Mouse (Mus musculus): ENCODE results near the gene Lgals2. TPM values are rescaled to one million over a fixed set of nuclear protein-coding genes. Genes with fewer than 3 reads are reported as not detected.

Gene Lgals2
- polyA plus RNA-seq, 1 experiment from 2014 or later = 39.4 TPM

- H3K9ac ChIP-seq (ENCODE audit: low read length) = no peak overlapping the region
- 0 out of 2 replicates have a peak, but pooled peaks cover 2% of the 10 kb centered on the region for H3K4me1 ChIP-seq (replicated peaks; ENCODE audit: control insufficient read depth, insufficient read depth)
- no peak for ATAC-seq (ENCODE audit: low FRiP score, low TSS enrichment)
- DNase-seq (ENCODE audit: low spot score) = no peak
- H3K9me3 ChIP-seq (ENCODE audit: control insufficient read depth, low read length) = no peaks in the 10 kb centered on the region
- WGBS = 86% methylated on average over 4 of the region's 4 CpGs
- no peak overlapping the region for H3K4me2 ChIP-seq (replicated peaks; ENCODE audit: low read depth)
- H3K27me3 ChIP-seq (ENCODE audit: control insufficient read depth, insufficient read depth, low read length) = no peaks in the 10 kb centered on the region
- no peak overlapping the region for H3K27ac ChIP-seq (replicated peaks)
- no peak overlapping the region for H3K4me3 ChIP-seq (ENCODE audit: low read depth, low read length)
- TF ChIP-seq CTCF (IDR thresholded peaks at IDR 0.05; ENCODE audit: low read depth) (no peak), EP300 (optimal IDR thresholded peaks at IDR 0.05) (no peak)
- no peaks in the 10 kb centered on the region for H3K36me3 ChIP-seq (ENCODE audit: control insufficient read depth, insufficient read depth, low read length)
These were observed 41.7 kb downstream of the Lgals2 start for GRCm38 (mm10) chr15:78813603-78814002.

GRCm38 (mm10) chr15:78810146-78810545 is 45.2 kb downstream of the Lgals2 start:
- no peak for TF ChIP-seq EP300 (optimal IDR thresholded peaks at IDR 0.05)
- TF ChIP-seq CTCF (IDR thresholded peaks at IDR 0.05; ENCODE audit: low read depth) = no peak
- H3K27ac ChIP-seq (replicated peaks) = no peak overlapping the region
- no peak overlapping the region for H3K9ac ChIP-seq (ENCODE audit: low read length)
- H3K9me3 ChIP-seq (ENCODE audit: control insufficient read depth, low read length) = no peaks in the 10 kb centered on the region
- no peak overlapping the region for H3K4me3 ChIP-seq (ENCODE audit: low read depth, low read length)
- H3K36me3 ChIP-seq (ENCODE audit: control insufficient read depth, insufficient read depth, low read length) = no peaks in the 10 kb centered on the region
- no peaks in the 10 kb centered on the region for H3K27me3 ChIP-seq (ENCODE audit: control insufficient read depth, insufficient read depth, low read length)
- DNase-seq (ENCODE audit: low spot score) = no peak
- WGBS = 57% methylated on average over 9 of the region's 9 CpGs
- H3K4me1 ChIP-seq (replicated peaks; ENCODE audit: control insufficient read depth, insufficient read depth) = no peaks in the 10 kb centered on the region
- no peak for ATAC-seq (ENCODE audit: low FRiP score, low TSS enrichment)
- H3K4me2 ChIP-seq (replicated peaks; ENCODE audit: low read depth) = no peak overlapping the region

- Histone ChIP-seq H3K27ac (replicated peaks) (no peak overlapping the region), H3K4me2 (replicated peaks; ENCODE audit: low read depth) (no peak overlapping the region), H3K4me1 (replicated peaks; ENCODE audit: control insufficient read depth, insufficient read depth) (no peaks in the 10 kb centered on the region), H3K9ac (ENCODE audit: low read length) (no peak overlapping the region), H3K4me3 (ENCODE audit: low read depth, low read length) (no peak overlapping the region), H3K9me3 (ENCODE audit: control insufficient read depth, low read length) (no peaks in the 10 kb centered on the region), H3K27me3 (ENCODE audit: control insufficient read depth, insufficient read depth, low read length) (no peaks in the 10 kb centered on the region), H3K36me3 (ENCODE audit: control insufficient read depth, insufficient read depth, low read length) (no peaks in the 10 kb centered on the region)
- TF ChIP-seq CTCF (IDR thresholded peaks at IDR 0.05; ENCODE audit: low read depth) (no peak), EP300 (optimal IDR thresholded peaks at IDR 0.05) (no peak)
- no peak for DNase-seq (ENCODE audit: low spot score)
- no peak for ATAC-seq (ENCODE audit: low FRiP score, low TSS enrichment)
- WGBS = 60% methylated on average over 9 of the region's 9 CpGs
These were observed 45.6 kb downstream of the Lgals2 start for GRCm38 (mm10) chr15:78809739-78810138.

- H3K4me1 ChIP-seq (replicated peaks; ENCODE audit: control insufficient read depth, insufficient read depth) = no peaks in the 10 kb centered on the region
- DNase-seq (ENCODE audit: low spot score) (no peak), ATAC-seq (ENCODE audit: low FRiP score, low TSS enrichment) (no peak)
- H3K9ac ChIP-seq (ENCODE audit: low read length) = no peak overlapping the region
- TF ChIP-seq CTCF (IDR thresholded peaks at IDR 0.05; ENCODE audit: low read depth) = no peak
- TF ChIP-seq EP300 (optimal IDR thresholded peaks at IDR 0.05) = no peak
- WGBS = 87% methylated on average over 2 of the region's 2 CpGs
- no peak overlapping the region for H3K4me2 ChIP-seq (replicated peaks; ENCODE audit: low read depth)
- no peaks in the 10 kb centered on the region for H3K27me3 ChIP-seq (ENCODE audit: control insufficient read depth, insufficient read depth, low read length)
- H3K4me3 ChIP-seq (ENCODE audit: low read depth, low read length) = no peak overlapping the region
- no peaks in the 10 kb centered on the region for H3K9me3 ChIP-seq (ENCODE audit: control insufficient read depth, low read length)
- no peak overlapping the region for H3K27ac ChIP-seq (replicated peaks)
- no peaks in the 10 kb centered on the region for H3K36me3 ChIP-seq (ENCODE audit: control insufficient read depth, insufficient read depth, low read length)
These were observed 46.3 kb downstream of the Lgals2 start for GRCm38 (mm10) chr15:78808980-78809379.

GRCm38 (mm10) chr15:78807141-78807540 is 48.2 kb downstream of the Lgals2 start:
- H3K9ac ChIP-seq (ENCODE audit: low read length) = no peak overlapping the region
- DNase-seq (ENCODE audit: low spot score) = peak; percentile 54
- no peak overlapping the region for H3K4me2 ChIP-seq (replicated peaks; ENCODE audit: low read depth)
- 63% methylated on average over 3 of the region's 3 CpGs for WGBS
- H3K36me3 ChIP-seq (ENCODE audit: control insufficient read depth, insufficient read depth, low read length) = no peaks in the 10 kb centered on the region
- H3K9me3 ChIP-seq (ENCODE audit: control insufficient read depth, low read length) = no peaks in the 10 kb centered on the region
- no peak overlapping the region for H3K27ac ChIP-seq (replicated peaks)
- H3K4me1 ChIP-seq (replicated peaks; ENCODE audit: control insufficient read depth, insufficient read depth) = peaks cover 3% of the 10 kb centered on the region; the same call in 1 of the 2 replicates
- peak; percentile 11 for ATAC-seq (ENCODE audit: low FRiP score, low TSS enrichment)
- no peak overlapping the region for H3K4me3 ChIP-seq (ENCODE audit: low read depth, low read length)
- TF ChIP-seq CTCF (IDR thresholded peaks at IDR 0.05; ENCODE audit: low read depth) = no peak
- TF ChIP-seq EP300 (optimal IDR thresholded peaks at IDR 0.05) = no peak
- no peaks in the 10 kb centered on the region for H3K27me3 ChIP-seq (ENCODE audit: control insufficient read depth, insufficient read depth, low read length)

GRCm38 (mm10) chr15:78806614-78807013 is 48.7 kb downstream of the Lgals2 start:
- 34% methylated on average over 2 of the region's 2 CpGs for WGBS
- DNase-seq (ENCODE audit: low spot score) = peak; percentile 45
- no peaks in the 10 kb centered on the region for H3K27me3 ChIP-seq (ENCODE audit: control insufficient read depth, insufficient read depth, low read length)
- no peaks in the 10 kb centered on the region for H3K36me3 ChIP-seq (ENCODE audit: control insufficient read depth, insufficient read depth, low read length)
- ATAC-seq (ENCODE audit: low FRiP score, low TSS enrichment) = no peak
- TF ChIP-seq CTCF (IDR thresholded peaks at IDR 0.05; ENCODE audit: low read depth) = no peak
- TF ChIP-seq EP300 (optimal IDR thresholded peaks at IDR 0.05) = no peak
- H3K27ac ChIP-seq (replicated peaks) = no peak overlapping the region
- H3K4me2 ChIP-seq (replicated peaks; ENCODE audit: low read depth) = no peak overlapping the region
- H3K9me3 ChIP-seq (ENCODE audit: control insufficient read depth, low read length) = no peaks in the 10 kb centered on the region
- peaks cover 3% of the 10 kb centered on the region; the same call in 1 of the 2 replicates for H3K4me1 ChIP-seq (replicated peaks; ENCODE audit: control insufficient read depth, insufficient read depth)
- no peak overlapping the region for H3K4me3 ChIP-seq (ENCODE audit: low read depth, low read length)
- H3K9ac ChIP-seq (ENCODE audit: low read length) = no peak overlapping the region
